Mouse (Mus musculus) v-Abl transformed pro-B cells (cell line): ENCODE results near the gene Ssr2.

Experiments used
- in situ Hi-C, 2 experiments: fragments of 400-800 bp; cut with MboI; formaldehyde crosslinking; loops; one replicate each; pipeline ENCODE4 v1.15.1; 2025; ENCODE audit not compliant: unreplicated experiment in 2 of 2

The Ssr2 gene

DNA sequence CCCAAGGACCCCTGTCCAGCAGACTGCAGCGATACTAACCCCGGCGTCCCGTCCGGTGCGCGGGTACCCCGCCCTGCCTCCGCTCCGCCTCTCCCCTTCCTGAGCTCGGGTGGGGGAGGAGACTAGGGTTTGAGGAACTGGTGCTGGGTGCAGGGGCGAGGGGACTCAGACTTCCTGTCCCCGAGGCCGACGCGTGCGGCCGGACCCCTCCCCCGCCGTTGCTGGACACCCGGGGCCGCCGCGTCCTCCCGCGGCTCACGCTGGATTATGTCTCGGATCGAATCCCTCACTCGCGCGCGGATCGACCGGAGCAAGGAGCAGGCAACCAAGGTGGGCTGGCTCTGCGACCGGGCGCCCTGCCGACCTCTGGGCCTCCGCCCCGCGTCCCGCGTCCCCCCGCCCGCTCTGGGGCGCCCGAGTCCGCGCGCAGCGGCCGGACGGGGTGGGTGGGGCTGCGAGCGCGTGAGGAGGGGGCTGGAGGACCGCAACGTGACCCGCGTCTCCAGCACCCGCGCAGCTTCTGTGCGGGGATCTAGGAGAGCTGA, 45.4 kb downstream of the Ssr2 start:
- in situ Hi-C loops, result no loop called here

DNA sequence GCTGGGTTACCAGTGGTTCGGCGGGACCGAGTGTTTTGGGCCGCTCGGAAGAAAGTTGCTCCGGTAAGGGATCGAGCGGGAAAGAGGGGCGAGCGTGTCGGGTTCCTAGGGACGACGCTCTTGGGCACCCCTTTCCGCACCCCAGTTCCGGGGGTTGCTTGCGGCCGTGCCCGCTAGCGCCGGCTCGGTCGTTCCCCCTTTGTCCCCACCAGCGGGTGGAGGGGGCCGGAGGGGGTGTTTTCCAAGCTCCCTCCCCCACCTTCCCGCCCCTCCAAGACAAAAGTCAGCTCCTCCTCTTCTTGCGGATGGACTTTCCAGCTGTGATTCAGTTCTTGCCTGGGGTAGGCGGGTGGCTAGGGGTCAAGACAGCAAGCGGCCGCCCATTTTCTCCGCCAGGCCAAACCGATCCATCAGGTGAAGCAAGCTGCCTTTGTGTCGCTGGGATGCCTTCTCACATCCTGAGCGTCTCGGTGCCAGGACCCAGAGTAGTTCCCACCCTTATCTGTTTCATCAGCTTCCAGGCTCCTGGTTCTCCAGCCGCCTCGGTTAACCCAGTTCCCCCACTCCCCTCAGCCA, 45.9 kb downstream of the Ssr2 start:
- in situ Hi-C loops, result no loop called here

GRCm38 (mm10) chr3:88622113-88622940, 46.7 kb downstream of the Ssr2 start:
- in situ Hi-C loops, result no loop called here

- in situ Hi-C loops, result no loop called here
Measured at GRCm38 (mm10) chr3:88622941-88623345, 47.3 kb downstream of the Ssr2 start.

DNA sequence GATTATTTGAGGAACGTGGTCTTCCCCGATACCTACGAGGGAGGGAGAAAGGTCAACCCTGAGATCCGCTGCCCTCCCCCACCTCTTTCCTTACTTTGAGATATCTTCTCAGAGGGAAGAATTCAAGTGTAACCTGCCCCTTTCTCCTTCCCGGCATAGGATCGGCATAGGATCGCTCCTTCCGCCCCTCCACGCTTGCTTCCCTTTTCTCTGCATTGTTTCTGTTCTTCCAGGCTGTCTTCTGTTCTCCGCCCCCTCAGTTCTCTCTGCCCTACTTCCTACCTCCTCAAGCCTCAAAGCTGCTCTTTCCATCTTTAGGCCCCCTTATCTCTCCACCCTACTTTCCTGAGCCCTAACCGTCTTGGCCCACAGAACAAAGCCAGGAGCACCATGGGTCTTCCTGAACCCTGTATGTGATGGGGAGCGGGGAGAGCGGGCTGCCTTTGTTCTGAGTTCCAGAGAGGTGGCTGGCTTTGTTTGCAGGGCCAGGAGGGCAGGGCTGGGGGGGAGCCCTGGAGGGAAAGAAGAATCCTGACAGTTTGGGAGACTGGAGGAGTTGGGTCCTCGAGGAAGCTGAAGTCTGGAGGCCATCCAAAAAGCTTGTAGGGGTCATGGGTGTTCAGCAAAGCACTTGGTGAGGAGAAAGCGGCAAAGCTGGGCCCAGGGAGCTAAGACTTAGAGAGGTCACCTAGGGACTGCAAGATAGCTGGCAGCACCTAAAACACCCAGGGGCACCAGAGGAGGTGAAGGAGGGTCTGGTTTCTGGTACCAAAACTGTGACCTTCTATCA, 47.9 kb downstream of the Ssr2 start:
- in situ Hi-C loops, result no loop called here

DNA sequence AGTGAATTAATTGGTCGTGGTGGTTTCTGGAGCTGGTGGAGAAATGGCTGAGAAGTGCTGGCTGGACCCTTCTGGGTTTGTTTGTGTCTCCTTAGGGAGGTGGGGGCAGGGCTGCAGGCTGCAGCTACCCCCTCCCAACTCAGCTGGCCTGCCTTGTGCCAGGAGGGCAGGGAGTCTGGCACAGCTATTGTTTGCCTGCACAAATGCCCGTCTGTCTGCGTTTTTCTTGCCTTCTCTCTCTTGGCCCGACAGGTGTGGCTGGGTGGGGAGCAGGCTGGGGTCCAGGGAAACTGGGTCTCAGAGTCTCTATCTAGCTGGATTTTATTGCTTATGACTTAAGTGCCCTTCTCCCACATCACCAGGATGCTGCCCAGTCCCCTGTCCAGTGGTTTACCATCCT, 48.6 kb downstream of the Ssr2 start:
- in situ Hi-C loops, result no loop called here

GRCm38 (mm10) chr3:88624951-88625350, 49.3 kb downstream of the Ssr2 start:
- in situ Hi-C loops, result no loop called here

DNA sequence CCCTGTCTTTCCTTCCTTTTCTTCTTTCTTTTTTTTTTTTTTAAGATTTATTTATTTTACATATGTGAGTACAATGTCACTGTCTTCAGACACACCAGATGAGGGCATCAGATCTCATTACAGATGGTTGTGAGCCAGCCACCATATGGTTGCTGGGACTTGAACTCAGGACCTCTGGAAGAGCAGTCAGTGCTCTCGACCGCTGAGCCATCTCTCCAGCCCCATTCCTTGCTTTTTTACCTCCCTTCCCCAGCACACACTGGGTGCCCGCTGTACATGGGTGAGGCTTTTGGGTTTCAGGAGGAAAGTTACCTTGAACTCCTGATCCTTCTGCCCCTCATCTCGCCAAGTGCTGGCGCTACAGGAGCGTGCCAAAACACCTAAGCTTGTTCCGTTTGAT, 49.9 kb downstream of the Ssr2 start:
- in situ Hi-C loops, result no loop called here

DNA sequence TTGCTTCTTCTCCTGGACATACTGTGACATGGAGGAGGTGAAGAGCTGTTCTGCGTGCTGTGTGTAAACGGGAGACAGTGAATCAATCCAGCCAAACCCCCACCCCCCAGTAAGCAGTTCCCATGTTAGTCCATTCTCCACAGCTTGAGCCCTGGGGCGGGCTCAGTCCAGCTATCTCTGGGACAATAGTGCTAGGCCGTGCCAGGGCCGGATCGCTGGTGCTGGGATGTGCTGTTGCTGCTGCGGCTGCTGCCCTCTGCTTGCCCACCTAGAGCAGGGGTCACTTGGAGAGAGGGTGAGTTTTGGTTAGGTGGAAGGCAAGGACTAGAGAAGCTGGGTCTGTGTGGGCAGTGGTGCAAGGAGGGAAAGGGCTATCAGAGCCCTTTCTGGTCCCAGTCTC, 50.6 kb downstream of the Ssr2 start:
- in situ Hi-C loops, result no loop called here

DNA sequence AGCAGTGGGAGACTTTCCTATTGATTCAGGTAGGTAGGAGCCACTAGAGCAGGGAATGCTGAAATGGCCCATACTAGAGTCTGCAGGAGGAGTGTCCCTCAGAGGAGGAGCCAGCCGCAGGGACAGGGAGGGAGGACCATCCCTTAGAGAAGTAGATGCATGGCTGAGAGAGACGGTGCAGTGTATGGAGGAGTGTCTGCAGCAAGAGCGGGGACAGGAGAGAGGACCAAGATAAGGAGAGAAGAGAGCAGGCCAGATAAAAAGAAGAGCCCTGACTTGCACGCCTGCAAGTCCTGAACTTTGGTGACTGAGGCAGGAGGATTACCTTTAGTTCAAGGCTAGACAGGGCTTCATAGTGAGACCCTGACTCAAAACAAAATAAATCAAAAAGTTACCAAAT, 51.4 kb downstream of the Ssr2 start:
- in situ Hi-C loops, result no loop called here

GRCm38 (mm10) chr3:88627535-88627934, 51.9 kb downstream of the Ssr2 start:
- in situ Hi-C loops, result no loop called here

GRCm38 (mm10) chr3:88628766-88629165, 53.1 kb downstream of the Ssr2 start:
- in situ Hi-C loops, result no loop called here

DNA sequence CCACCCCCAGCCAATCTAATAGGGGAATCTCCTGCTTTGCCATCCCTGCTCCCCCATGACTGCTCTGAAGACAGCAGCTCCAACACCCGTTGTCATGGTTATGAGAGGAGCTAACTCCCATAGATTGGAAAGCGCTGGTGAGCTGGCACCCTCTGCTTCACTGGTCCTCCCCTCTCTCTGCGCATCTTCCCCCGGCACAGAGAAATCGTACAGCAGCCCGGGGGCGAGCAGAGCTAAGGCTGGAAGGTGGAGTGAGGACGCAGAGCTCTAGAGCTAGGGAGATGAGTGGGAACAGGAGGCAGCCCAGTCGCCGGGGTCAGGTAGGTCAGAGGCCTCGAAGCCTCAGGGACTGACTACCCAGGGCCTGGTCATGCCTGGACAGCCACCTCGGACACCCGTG, 53.6 kb downstream of the Ssr2 start:
- in situ Hi-C loops, result no loop called here

GRCm38 (mm10) chr3:88630018-88630417, 54.3 kb downstream of the Ssr2 start:
- in situ Hi-C loops, result no loop called here

GRCm38 (mm10) chr3:88630849-88631341, 55.2 kb downstream of the Ssr2 start:
- in situ Hi-C loops, result no loop called here

- in situ Hi-C loops, result no loop called here
Measured at GRCm38 (mm10) chr3:88631921-88632587, 56.4 kb downstream of the Ssr2 start.

- in situ Hi-C loops, result no loop called here
Measured at GRCm38 (mm10) chr3:88633056-88633455, 57.4 kb downstream of the Ssr2 start.

DNA sequence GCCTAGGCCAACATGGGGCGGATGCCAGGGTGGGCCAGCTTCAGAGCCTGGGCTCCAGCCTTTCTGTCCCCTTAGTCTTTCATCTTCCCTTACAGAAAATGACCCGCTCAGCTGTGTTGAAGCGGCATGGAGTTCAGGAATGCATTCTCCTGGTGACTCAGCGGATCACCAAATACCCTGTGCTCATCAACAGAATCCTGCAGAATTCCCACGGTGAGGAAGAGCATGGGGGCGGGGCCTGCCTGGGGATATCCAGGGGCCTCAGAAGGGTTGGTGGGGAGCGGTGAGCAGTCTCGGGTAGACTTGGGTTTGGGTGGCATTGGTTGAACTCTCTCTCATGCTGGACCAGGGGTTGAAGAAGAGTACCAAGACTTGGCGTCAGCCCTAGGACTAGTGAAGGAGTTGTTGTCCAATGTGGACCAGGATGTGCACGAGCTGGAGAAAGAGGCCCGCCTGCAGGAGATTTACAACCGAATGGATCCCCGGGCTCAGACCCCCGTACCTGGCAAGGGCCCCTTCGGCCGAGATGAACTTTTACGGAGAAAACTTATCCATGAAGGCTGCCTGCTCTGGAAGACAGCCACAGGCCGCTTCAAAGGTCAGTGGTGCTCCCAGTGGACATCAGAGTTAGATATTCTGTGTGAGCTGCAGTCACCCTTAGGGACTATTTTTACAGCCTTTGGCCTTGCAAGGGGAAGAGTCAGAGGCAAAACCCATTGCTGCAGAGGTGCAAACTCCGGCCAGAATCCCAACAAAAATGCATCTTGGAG, 60.0 kb downstream of the Ssr2 start:
- in situ Hi-C loops, result no loop called here

DNA sequence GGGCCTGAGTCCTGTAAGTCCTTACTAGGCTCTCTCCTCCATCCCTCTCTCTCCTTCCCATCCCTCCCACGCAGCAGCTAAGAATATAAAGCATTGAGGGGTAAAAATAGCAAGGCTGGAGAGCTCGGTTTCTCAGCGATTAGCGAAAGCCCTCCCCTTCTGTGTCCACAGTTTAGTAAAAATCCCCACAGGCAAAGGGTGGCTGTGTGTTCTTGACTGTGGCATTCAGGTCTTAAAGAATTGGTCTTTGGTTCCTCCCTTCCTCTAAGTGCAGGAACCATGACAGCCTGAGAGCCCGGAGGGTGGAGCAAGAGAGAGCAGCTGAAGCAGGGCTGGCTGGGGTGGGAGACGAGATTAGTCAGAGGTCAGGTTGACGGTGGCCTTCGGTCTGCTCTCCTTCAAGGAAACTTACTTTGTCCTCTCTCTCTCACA, 60.9 kb downstream of the Ssr2 start:
- in situ Hi-C loops, result no loop called here

DNA sequence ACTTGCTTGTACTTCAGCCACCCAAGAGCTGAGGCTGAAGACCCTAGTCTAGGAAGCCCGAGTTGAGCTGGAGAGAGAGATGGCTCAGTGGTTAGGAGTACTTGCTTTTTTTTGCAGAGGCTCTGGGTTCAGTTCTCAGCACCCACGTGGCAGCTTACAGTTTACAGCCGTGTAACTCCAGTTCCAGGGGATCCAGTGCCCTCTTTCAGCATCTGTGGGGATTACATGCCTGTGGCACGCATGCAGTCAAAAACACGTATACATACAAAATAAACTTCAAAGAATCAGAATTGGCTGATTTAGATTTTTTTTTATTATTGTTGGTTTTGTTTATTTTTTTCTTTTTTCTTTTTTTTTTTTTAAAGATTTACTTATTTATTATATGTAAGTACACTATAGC, 61.5 kb downstream of the Ssr2 start:
- in situ Hi-C loops, result no loop called here
